Mouse (Mus musculus) heart, postnatal 0 days (tissue): ENCODE data around the gene Vsig10. TPM values are rescaled to one million over a fixed set of nuclear protein-coding genes. Genes with fewer than 3 reads are reported as not detected.

ENCODE experiments used
- ATAC-seq: fragments of 200-750 bp; cut with Nextera tagmentation; 2 replicates; pipeline ENCODE4 v1.8.0; 2017; ENCODE audit warnings: low read depth, moderate number of reproducible peaks, moderate library complexity; ENCODE audit not compliant: insufficient read depth
- DNase-seq: peaks from one replicate; pipeline ENCODE4 v3.0.0-alpha.2; 2016; ENCODE audit warnings: low spot score
- H3K27ac ChIP-seq: fragments of 300-500 bp; sonication (generic); 2 replicates; pipeline ENCODE4 v1.5.1; 2014; ENCODE audit warnings: low read depth, mild to moderate bottlenecking
- H3K27me3 ChIP-seq: fragments of 300-500 bp; sonication (generic); 2 replicates; pipeline ENCODE4 v1.6.1; 2014; ENCODE audit warnings: low read length, mixed read lengths; ENCODE audit not compliant: control insufficient read depth, insufficient read depth
- H3K36me3 ChIP-seq: fragments of 300-500 bp; sonication (generic); replicated peaks from 2 replicates; pipeline ENCODE4 v1.6.1; 2014; ENCODE audit warnings: low read length, mixed read lengths; ENCODE audit not compliant: control insufficient read depth, insufficient read depth
- H3K4me1 ChIP-seq: fragments of 300-500 bp; sonication (generic); 2 replicates; pipeline ENCODE4 v1.6.1; 2014; ENCODE audit warnings: antibody characterized with exemption; ENCODE audit not compliant: control insufficient read depth, insufficient read depth
- H3K4me2 ChIP-seq: fragments of 300-500 bp; sonication (generic); 2 replicates; pipeline ENCODE4 v1.6.1; 2014; ENCODE audit warnings: low read depth, mild to moderate bottlenecking, low read length, moderate library complexity
- H3K4me3 ChIP-seq: fragments of 300-500 bp; sonication (generic); 2 replicates; pipeline ENCODE4 v1.5.1; 2014; ENCODE audit warnings: low read depth, low read length
- H3K9ac ChIP-seq: fragments of 300-500 bp; sonication (generic); replicated peaks from 2 replicates; pipeline ENCODE4 v1.6.1; 2014; ENCODE audit warnings: low read depth, low read length, mixed read lengths
- H3K9me3 ChIP-seq: fragments of 300-500 bp; sonication (generic); replicated peaks from 2 replicates; pipeline ENCODE4 v1.6.1; 2016; ENCODE audit warnings: low read length; ENCODE audit not compliant: control insufficient read depth
- CTCF ChIP-seq: IDR thresholded peaks from 2 replicates; pipeline ENCODE4 v1.5.1; 2016; ENCODE audit warnings: antibody characterized with exemption, control low read depth, low read depth
- EP300 ChIP-seq: IDR thresholded peaks from 2 replicates; pipeline ENCODE4 v1.6.1; 2016; ENCODE audit warnings: antibody characterized with exemption, low read depth
- WGBS: fragments of 180-500 bp; shearing (Covaris S2); extraction: QIAGEN DNeasy Blood & Tissue Kit; methylation state at CpG from one replicate; pipeline ENCODE4 v1.1.7; 2014; 5-methylcytosine and 5-hydroxymethylcytosine counted together
- polyA plus RNA-seq: library from polyadenylated mRNA; unstranded; fragments of >200 nt; fragmentation: Nextera tagmentation; extraction: Ambion mirVana; gene quantifications from 2 replicates; pipeline ENCODE4 v1.2.1, GENCODE M21; 2015
- total RNA-seq: library from RNA; depleted of rRNA; stranded (reverse); fragments of >200 nt; gene quantifications from 2 replicates; pipeline ENCODE4 v1.2.3, GENCODE M21; 2014; ENCODE audit warnings: low replicate concordance

The Vsig10 gene
- total and polyA plus RNA-seq, 2 experiments from 2014 or later: 7.2 to 11.6 TPM

DNA sequence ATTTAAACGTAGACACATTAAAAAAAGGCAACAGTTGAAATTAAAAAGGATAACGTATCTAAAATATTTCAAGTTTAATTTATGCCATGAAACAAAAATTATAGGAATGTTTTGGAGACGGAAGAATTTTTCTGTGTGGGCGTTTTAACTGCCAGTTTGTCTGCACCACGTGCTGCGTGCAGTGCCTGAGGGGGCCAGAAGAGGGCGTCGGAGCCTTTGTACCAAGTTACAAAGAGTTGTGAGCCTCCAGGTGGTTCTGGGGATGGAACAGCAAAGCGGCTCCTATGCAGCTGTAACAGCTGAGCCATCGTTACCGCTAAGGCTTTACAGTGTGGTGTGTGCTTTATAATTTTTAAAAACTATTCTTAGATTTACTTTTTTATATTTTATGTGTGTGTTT, 39.8 kb downstream of the Vsig10 start:
- Histone ChIP-seq H3K4me2 (peak overlapping the region; percentile 83), H3K9me3 (no peaks in the 10 kb centered on the region), H3K27me3 (no peaks in the 10 kb centered on the region), H3K27ac (0 out of 2 replicates have a peak overlapping the region, but pooled peaks have one; percentile 93), H3K4me3 (peak overlapping the region; percentile 86), H3K36me3 (peaks cover 2% of the 10 kb centered on the region; the same call in 1 of the 2 replicates), H3K9ac (no peak overlapping the region), H3K4me1 (peaks cover 65% of the 10 kb centered on the region)
- no peak for TF ChIP-seq EP300
- TF ChIP-seq CTCF: peak; percentile 55
- ATAC-seq (no peak), DNase-seq (peak; percentile 45)
- WGBS: 46% methylated on average over 11 of the region's 11 CpGs

DNA sequence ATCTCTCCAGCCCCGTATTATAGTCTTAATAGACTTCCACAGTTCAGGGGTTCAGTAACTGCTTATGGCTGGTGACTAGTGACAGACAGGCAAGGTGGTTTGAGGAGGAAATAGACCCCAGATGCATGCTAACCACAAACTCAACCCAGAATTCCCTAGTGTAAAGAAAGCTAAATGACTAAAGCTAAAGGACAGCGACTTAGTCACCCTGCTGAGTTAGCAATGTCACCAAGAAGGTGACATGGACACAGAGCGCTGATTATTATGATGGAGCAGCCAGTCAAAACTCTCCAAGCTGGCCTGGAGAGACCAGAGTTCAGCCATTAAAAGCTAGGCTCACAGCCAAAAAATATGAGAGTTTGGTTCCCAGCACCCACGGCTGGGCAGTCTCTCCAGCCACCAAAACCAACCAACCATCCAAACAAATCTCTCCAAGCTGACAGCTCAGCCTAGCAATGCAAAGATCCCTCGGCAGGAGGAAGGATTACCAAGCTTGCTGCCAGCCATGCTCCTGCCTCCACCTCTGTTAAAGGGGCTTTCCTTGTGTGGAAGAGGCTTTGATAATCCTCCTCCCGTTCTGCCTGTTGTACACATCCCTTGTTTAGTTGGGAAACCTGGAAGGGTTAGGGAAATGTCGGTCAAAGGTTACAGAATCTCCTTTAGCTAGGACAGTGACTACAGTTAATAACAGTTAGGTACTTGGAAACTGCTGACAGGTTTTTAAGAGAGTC, 40.8 kb downstream of the Vsig10 start:
- H3K4me3 ChIP-seq: no peak overlapping the region
- no peaks in the 10 kb centered on the region for H3K27me3 ChIP-seq
- 24% methylated on average over 7 of the region's 7 CpGs for WGBS
- H3K9ac ChIP-seq: no peak overlapping the region
- no peak for TF ChIP-seq EP300
- no peak for TF ChIP-seq CTCF
- DNase-seq: peak; percentile 28
- H3K27ac ChIP-seq: peak overlapping the region; percentile 92
- H3K4me2 ChIP-seq: peak overlapping the region; percentile 40
- H3K4me1 ChIP-seq: peaks cover 69% of the 10 kb centered on the region
- H3K36me3 ChIP-seq: peaks cover 11% of the 10 kb centered on the region
- no peaks in the 10 kb centered on the region for H3K9me3 ChIP-seq
- ATAC-seq: no peak

DNA sequence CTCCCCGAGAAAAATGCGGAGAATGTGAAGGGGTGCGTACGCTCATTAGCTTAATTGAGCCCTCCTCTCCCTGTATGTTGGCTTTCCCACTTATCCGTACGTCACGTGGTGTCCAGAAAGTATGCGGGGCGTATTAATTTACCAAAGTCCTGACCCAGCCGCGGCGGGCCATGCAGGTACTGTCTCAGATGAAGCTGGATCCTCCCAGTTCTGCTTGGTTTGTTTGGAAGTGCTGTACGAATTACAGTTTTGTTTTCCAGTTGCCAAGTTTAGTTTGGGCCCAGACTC, 41.3 kb downstream of the Vsig10 start:
- Histone ChIP-seq H3K9ac (no peak overlapping the region), H3K4me1 (peaks cover 69% of the 10 kb centered on the region), H3K36me3 (peaks cover 16% of the 10 kb centered on the region), H3K9me3 (no peaks in the 10 kb centered on the region), H3K27me3 (no peaks in the 10 kb centered on the region), H3K4me2 (peak overlapping the region; percentile 40), H3K4me3 (no peak overlapping the region), H3K27ac (peak overlapping the region; percentile 92)
- 40% methylated on average over 13 of the region's 13 CpGs for WGBS
- no peak for ATAC-seq
- TF ChIP-seq CTCF (no peak), EP300 (no peak)
- no peak for DNase-seq

DNA sequence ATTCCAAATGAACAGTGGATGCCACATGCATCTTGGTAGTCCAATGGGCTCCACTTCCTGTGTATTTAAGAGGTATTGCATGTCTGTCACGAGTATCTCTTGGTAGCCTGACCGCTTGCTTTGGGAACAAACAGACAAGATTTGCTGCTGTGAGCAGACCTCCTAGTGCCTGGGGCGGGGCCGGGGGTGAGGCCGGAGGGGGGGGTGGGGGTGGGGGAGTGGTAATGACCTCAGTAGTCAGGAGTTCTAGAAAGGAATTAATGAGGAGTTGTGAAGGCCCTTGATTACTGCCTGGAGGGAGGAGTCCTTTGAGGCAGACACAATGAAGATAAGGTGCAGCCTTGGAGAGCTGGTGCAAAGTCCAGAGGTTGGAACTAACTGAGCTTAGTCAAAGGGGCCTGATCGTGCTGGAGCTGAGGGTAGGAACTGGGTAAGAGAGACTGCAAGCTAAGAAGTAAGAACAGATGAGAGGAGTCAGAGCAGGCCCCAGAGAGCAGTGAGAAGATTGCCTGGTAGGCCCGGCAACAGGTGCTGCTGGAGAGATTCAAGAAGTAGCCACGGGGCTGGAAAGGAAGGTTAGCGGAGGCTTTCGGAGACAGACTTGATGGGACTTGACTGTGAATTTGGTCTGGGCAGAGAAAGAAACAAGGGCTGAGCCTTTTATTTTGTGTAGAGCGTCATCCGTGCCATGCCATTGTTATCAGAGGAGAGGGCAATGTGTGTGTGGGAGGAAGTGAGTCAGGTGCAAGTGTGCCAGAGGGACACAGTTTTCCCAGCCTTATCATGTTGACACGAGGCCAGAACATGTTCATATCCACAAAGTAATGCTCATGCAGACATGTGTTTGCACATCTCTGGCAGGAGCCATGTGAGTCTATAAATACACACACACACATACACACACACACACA, 42.0 kb downstream of the Vsig10 start:
- H3K4me1 ChIP-seq: peaks cover 68% of the 10 kb centered on the region
- DNase-seq: peak; percentile 61
- 0 out of 2 replicates have a peak overlapping the region, but pooled peaks have one; percentile 6 for H3K4me3 ChIP-seq

DNA sequence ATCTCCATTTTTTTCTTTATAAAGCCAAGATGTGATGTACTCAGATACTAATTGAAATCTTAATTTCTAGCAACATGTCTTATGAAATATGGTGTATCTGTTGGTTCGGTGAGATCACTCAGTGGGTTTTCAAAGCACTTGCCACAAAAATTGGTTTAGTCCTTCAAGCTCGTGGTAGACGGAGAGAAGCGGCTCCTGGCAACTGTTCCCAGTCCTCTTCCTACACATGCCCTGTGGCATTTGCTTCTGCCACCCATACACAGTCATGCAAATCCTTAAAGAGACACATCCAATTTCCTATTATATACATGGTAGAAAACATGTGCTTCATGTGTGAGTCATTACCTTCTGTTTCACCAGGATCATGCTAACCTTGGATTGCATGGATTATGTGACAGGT, 42.7 kb downstream of the Vsig10 start:
- no peak for DNase-seq
- Histone ChIP-seq H3K9me3 (no peaks in the 10 kb centered on the region), H3K36me3 (peaks cover 29% of the 10 kb centered on the region), H3K4me3 (no peak overlapping the region), H3K27ac (peak overlapping the region; percentile 92), H3K4me1 (peaks cover 61% of the 10 kb centered on the region), H3K27me3 (no peaks in the 10 kb centered on the region), H3K9ac (no peak overlapping the region), H3K4me2 (peak overlapping the region; percentile 40; the same call in 1 of the 2 replicates)
- WGBS: 51% methylated on average over 4 of the region's 4 CpGs
- TF ChIP-seq CTCF (no peak), EP300 (no peak)
- no peak for ATAC-seq

More for the DNA sequence above, 42.0 kb downstream of the Vsig10 start:
- 0 out of 2 replicates have a peak overlapping the region, but pooled peaks have one; percentile 18 for H3K9ac ChIP-seq
- H3K4me2 ChIP-seq: peak overlapping the region; percentile 40
- H3K27me3 ChIP-seq: no peaks in the 10 kb centered on the region
- 16% methylated on average over 13 of the region's 13 CpGs for WGBS
- TF ChIP-seq EP300 (no peak), CTCF (no peak)
- peaks cover 22% of the 10 kb centered on the region for H3K36me3 ChIP-seq
- peak; percentile 44 for ATAC-seq
- H3K27ac ChIP-seq: peak overlapping the region; percentile 92
- H3K9me3 ChIP-seq: no peaks in the 10 kb centered on the region
